Mouse (Mus musculus) embryo, embryonic 10.5 days (tissue): ENCODE results near the gene Rbm47.
"Not testable (repeated sequence)": the region's sequence is repeated elsewhere in the genome, so short reads cannot be mapped to it uniquely, and the experiment has no call there.

Experiments used
- DNase-seq: peaks from one replicate; pipeline ENCODE4 v3.0.0-alpha.2; 2015; ENCODE audit warnings: low spot score

Gene Rbm47

GRCm38 (mm10) chr5:66015449-66015961, 157.4 kb downstream of the Rbm47 start:
- no peak for DNase-seq

GRCm38 (mm10) chr5:66014437-66014836, 158.5 kb downstream of the Rbm47 start:
- DNase-seq = no peak

- DNase-seq = no peak
Measured at GRCm38 (mm10) chr5:66013999-66014398, 158.9 kb downstream of the Rbm47 start.

GRCm38 (mm10) chr5:66008245-66008967, 164.5 kb downstream of the Rbm47 start:
- no peak for DNase-seq

- DNase-seq = no peak
Measured at GRCm38 (mm10) chr5:66005041-66005678, 167.8 kb downstream of the Rbm47 start.

- DNase-seq = no peak
Measured at GRCm38 (mm10) chr5:66004134-66004925, 168.6 kb downstream of the Rbm47 start, which contains the start of gene 9130230L23Rik. 9130230L23Rik (minus strand) TSS chr5:66004285.

- no peak for DNase-seq
Measured at GRCm38 (mm10) chr5:66001232-66001631, 171.7 kb downstream of the Rbm47 start.

- no peak for DNase-seq
Measured at GRCm38 (mm10) chr5:66000567-66001125, 172.3 kb downstream of the Rbm47 start.

GRCm38 (mm10) chr5:66000074-66000473, 172.8 kb downstream of the Rbm47 start:
- DNase-seq = no peak

GRCm38 (mm10) chr5:65999106-65999505, 173.8 kb downstream of the Rbm47 start:
- DNase-seq = no peak

GRCm38 (mm10) chr5:65997813-65998212, 175.1 kb downstream of the Rbm47 start:
- DNase-seq = no peak

- DNase-seq = no peak
Measured at GRCm38 (mm10) chr5:65994643-65995042, 178.3 kb downstream of the Rbm47 start.

- no peak for DNase-seq
Measured at GRCm38 (mm10) chr5:65991191-65991590, 181.7 kb downstream of the Rbm47 start.

- not testable (repeated sequence) for DNase-seq
Measured at GRCm38 (mm10) chr5:65987004-65987403, 185.9 kb downstream of the Rbm47 start.

GRCm38 (mm10) chr5:65986426-65986825, 186.5 kb downstream of the Rbm47 start:
- DNase-seq = no peak

GRCm38 (mm10) chr5:65975731-65976130, 197.2 kb downstream of the Rbm47 start:
- no peak for DNase-seq

GRCm38 (mm10) chr5:65973189-65973588, 199.7 kb downstream of the Rbm47 start:
- DNase-seq = no peak

- DNase-seq = no peak
Measured at GRCm38 (mm10) chr5:65968004-65968403, 204.9 kb downstream of the Rbm47 start.

GRCm38 (mm10) chr5:65967091-65967490, 205.8 kb downstream of the Rbm47 start:
- no peak for DNase-seq
